Mouse (Mus musculus): ENCODE results near the gene Rtbdn. TPM values are rescaled to one million over a fixed set of nuclear protein-coding genes. Genes with fewer than 3 reads are reported as not detected.

Rtbdn gene
- total RNA-seq, 2 experiments from 2014 or later = not detected

DNA sequence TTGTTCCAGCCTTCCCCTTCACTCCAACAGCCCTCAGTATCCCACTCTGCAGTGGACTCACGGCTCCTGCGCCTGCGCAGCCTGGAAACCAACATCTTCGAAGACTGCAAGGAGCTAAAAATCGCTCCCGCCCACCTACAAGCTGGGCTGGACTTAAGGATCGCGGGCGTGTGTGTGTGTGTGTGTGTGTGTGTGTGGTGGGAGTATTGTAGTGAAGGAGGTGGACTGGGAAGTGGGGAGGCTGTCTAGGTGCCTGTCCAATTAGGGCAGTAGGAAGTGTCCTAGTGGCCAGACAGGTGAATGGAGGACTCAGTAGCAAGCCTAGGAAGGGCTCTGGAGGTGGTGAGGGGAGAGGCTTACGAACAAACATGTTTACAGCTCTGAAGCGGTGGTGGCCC is 1.6 kb upstream of the Rtbdn start:
- DNase-seq = no peak
- Histone ChIP-seq H3K4me3 (peak overlapping the region; percentile 67; the same call in 1 of the 2 replicates), H3K27ac (no peak overlapping the region)
- intact Hi-C loops (cut with DNase I) = no loop called here
- TF ChIP-seq CTCF (IDR thresholded peaks at IDR 0.05) = no peak

- intact Hi-C loops (cut with DNase I) = no loop called here
- no peak for DNase-seq
- Histone ChIP-seq H3K27ac (no peak overlapping the region), H3K4me3 (peak overlapping the region; percentile 67)
- TF ChIP-seq CTCF (IDR thresholded peaks at IDR 0.05) = peak; percentile 25; the same call in 1 of the 2 replicates
Observed at GRCm38 (mm10) chr8:84945633-84946527, 911 bp upstream of the Rtbdn start.

- Histone ChIP-seq H3K4me3 (no peak overlapping the region), H3K27ac (no peak overlapping the region)
- intact Hi-C loops (cut with DNase I) = no loop called here
- no peak for TF ChIP-seq CTCF (IDR thresholded peaks at IDR 0.05)
- no peak for DNase-seq
Observed at GRCm38 (mm10) chr8:84947241-84947545, 402 bp downstream of the Rtbdn start.

DNA sequence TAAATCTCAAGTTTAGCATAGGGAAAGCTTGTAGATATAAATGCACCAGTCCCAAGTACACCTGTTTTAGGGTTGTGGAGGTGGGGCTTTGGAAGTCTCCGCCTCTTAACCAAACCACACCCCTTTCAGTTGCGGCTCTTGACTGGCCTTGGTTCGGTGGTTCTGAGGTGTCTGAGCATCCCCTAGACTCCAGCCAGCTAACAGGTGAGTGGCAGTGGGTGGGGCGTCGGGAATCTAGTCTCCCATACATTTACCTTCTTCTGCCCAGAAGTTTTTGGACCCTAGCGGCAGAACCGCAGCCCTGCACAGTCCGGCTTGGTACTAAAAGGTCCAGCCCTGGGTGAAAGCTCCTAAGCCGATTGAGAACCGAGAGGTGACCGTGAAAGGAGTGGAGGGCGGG is 3.0 kb downstream of the Rtbdn start:
- DNase-seq = no peak
- intact Hi-C loops (cut with DNase I) = no loop called here
- TF ChIP-seq CTCF (IDR thresholded peaks at IDR 0.05) = no peak
- Histone ChIP-seq H3K27ac (no peak overlapping the region), H3K4me3 (no peak overlapping the region)

- peak overlapping the region; percentile 37 for H3K4me3 ChIP-seq
- intact Hi-C loops (cut with DNase I) = no loop called here
Observed at GRCm38 (mm10) chr8:84952612-84953255, 5.9 kb downstream of the Rtbdn start.

DNA sequence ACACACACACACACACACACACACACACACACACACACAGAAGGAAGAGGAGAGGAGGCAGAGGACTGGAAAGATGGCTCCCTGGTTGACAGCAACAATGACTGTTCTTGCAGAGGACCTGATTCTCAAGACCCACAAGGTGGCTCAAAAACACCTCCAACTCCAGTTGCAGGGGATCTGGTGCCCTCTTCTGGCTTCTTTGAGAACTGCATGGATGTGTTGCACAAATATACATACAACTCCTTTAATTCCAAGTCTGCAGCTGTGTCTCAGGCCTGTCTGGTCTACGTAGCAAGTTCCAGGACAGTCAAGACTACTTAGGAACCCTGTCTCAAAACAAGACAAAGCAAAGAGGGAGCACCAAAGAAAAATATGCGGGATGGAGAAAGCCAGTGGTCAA is 10.0 kb downstream of the Rtbdn start:
- peak; percentile 83 for TF ChIP-seq CTCF (IDR thresholded peaks at IDR 0.05)
- Histone ChIP-seq H3K27ac (no peak overlapping the region), H3K4me3 (no peak overlapping the region)
- intact Hi-C loops (cut with DNase I) = loop anchor here (2.0 kb wide), 1 partner anchor 28 kb away; no protein-coding TSS in a partner anchor
- DNase-seq = peak; percentile 61

More at GRCm38 (mm10) chr8:84952612-84953255, 5.9 kb downstream of the Rtbdn start:
- no peak for TF ChIP-seq CTCF (IDR thresholded peaks at IDR 0.05)
- no peak overlapping the region for H3K27ac ChIP-seq
- DNase-seq = peak; percentile 69

DNA sequence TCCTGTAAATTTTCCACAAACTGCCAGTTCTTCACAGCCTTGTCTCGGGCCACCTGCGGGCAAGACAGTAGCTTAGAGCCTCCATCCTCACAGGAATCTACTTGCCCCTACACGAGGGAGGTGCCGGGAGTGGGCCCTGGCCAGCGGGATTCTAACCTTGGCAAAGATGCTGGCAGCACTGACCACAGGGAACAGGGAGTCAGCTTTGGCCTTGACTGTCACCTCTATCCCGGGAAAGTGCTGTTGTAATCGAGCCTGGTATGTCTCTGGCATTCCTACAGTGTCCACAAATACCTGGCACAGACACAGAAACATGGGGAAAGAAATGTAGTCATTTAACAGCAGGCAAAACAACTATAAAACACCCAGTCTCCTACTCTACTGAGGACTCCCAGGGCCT is 13.0 kb downstream of the Rtbdn start:
- H3K4me3 ChIP-seq = no peak overlapping the region
- intact Hi-C loops (cut with DNase I) = no loop called here

GRCm38 (mm10) chr8:84963952-84964351 is 17.2 kb downstream of the Rtbdn start:
- intact Hi-C loops (cut with DNase I) = no loop called here
- no peak overlapping the region for H3K4me3 ChIP-seq
- TF ChIP-seq CTCF (IDR thresholded peaks at IDR 0.05) = no peak
- H3K27ac ChIP-seq = no peak overlapping the region
- DNase-seq = no peak

More for the DNA sequence above, 13.0 kb downstream of the Rtbdn start:
- H3K27ac ChIP-seq = no peak overlapping the region
- peak; percentile 29 for DNase-seq
- TF ChIP-seq CTCF (IDR thresholded peaks at IDR 0.05) = no peak

DNA sequence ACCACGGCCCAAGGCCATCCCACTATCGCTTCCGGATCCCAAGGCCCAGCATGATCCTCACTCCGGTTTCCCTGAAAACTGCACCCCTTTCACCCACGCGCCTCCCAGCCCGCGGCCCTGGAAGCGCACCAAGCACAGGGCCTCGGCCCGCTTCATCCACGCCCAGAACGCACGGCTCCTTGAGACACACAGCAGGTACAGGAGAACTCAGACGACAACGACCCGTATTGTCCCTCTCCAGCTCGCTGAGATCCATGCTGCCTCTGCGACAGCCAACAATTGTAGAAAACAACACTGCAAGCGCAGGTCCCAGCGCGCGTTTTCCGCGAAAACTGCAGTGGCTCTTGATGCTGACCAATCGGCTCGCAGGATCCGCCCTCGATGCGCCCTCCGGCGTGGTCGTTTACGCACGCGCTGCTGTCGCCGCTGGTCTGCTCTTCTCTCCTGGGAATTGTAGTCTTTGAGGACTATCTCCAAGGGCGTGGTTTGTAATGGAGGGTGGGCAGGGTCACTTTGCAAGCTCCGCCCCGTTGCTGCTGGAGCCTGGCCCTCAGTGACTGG is 19.0 kb downstream of the Rtbdn start:
- Histone ChIP-seq H3K4me3 (peak overlapping the region; percentile 90), H3K27ac (peak overlapping the region; percentile 81)
- intact Hi-C loops (cut with DNase I) = loop anchor here (5.0 kb wide), 1 partner anchor 61 kb away; the partner anchor contains the start of genes Asna1 and Trir

DNA sequence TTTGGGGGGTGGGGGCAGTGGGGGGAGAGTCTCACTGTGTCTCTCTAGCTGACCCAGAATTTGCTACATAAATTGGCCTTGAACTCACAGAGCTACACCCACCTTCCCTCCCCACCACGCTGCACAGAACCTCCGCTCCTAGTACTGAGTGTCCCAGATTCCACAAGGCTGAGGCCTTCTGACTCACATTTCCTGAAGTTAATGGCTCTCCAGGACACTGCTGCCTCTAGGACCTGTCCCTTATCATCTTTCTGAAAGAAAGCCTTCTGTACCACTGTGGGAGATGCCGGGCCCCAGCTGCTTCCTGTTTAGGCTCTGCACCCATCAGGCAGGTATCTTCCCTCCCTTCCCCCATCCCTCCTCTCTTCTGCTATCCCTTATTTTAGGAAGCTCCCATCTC is 19.8 kb downstream of the Rtbdn start:
- Histone ChIP-seq H3K27ac (peak overlapping the region; percentile 81), H3K4me3 (no peak overlapping the region)
- TF ChIP-seq CTCF (IDR thresholded peaks at IDR 0.05) = no peak
- DNase-seq = no peak
- intact Hi-C loops (cut with DNase I) = loop anchor here (5.0 kb wide), 1 partner anchor 61 kb away; the partner anchor contains the start of genes Asna1 and Trir

More for the DNA sequence above, 19.0 kb downstream of the Rtbdn start:
- TF ChIP-seq CTCF (IDR thresholded peaks at IDR 0.05) = no peak
- peak; percentile 95 for DNase-seq

- peak; percentile 25 for DNase-seq
- intact Hi-C loops (cut with DNase I) = loop anchor here (5.0 kb wide), 1 partner anchor 60 kb away; the partner anchor contains the start of genes Asna1 and Trir
- H3K27ac ChIP-seq = 0 out of 2 replicates have a peak overlapping the region, but pooled peaks have one; percentile 16
- TF ChIP-seq CTCF (IDR thresholded peaks at IDR 0.05) = no peak
- H3K4me3 ChIP-seq = no peak overlapping the region
Observed at GRCm38 (mm10) chr8:84967532-84968304, 20.9 kb downstream of the Rtbdn start.

DNA sequence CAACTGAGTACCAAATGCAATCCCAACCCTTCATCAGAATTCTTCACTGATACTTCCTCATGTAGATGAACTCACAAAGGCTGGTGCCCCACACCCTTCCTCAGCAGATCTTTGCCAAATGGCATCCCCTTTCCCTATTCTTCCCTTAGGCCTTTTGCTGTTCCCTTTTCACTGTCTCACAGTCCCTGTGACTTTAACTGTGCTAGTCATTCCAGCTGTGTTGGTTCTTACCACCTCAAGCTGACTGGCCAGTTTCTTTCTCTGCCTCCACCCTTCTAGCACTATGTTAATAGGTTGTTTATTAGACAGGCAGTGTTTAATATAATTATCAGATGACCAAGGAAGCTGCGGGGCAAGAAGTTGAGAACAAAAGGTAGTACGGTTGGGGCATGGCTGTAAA is 21.9 kb downstream of the Rtbdn start:
- TF ChIP-seq CTCF (IDR thresholded peaks at IDR 0.05) = no peak
- intact Hi-C loops (cut with DNase I) = loop anchor here (5.0 kb wide), 1 partner anchor 59 kb away; the partner anchor contains the start of genes Asna1 and Trir
- H3K27ac ChIP-seq = peak overlapping the region; percentile 94
- no peak for DNase-seq
- H3K4me3 ChIP-seq = peak overlapping the region; percentile 81

Data from gastrocnemius, adult 2 months (tissue).